In genomic region chr11:72953440-72954151, GRCm38 (mm10) we compare ENCODE assay signal across 8 mouse cellular contexts. TPM values are rescaled to one million over a fixed set of nuclear protein-coding genes. Genes with fewer than 3 reads are reported as not detected.
DNase-seq lines count a peak whose midpoint lies in the region; ATAC-seq and TF ChIP-seq lines count a peak whose summit lies in the region.

No protein-coding gene starts in this region.

- no peaks in the 10 kb centered on the region for H3K27me3 ChIP-seq in cerebellum, adult 2 months (ENCODE audit: control insufficient read depth, insufficient read depth, low read length)
- H3K27me3 ChIP-seq in heart, embryonic 11.5 days (ENCODE audit: control insufficient read depth, insufficient read depth, low read length): no peaks in the 10 kb centered on the region
- H3K27me3 ChIP-seq in lung, embryonic 15.5 days: no peaks in the 10 kb centered on the region
- peaks cover 6% of the 10 kb centered on the region; the same call in 1 of the 2 replicates for H3K27me3 ChIP-seq in forebrain, embryonic 12.5 days

- peaks cover 30% of the 10 kb centered on the region for H3K4me1 ChIP-seq in cerebellum, adult 2 months (ENCODE audit: control insufficient read depth, insufficient read depth, low read length)
- H3K4me1 ChIP-seq in heart, embryonic 11.5 days (ENCODE audit: control insufficient read depth, insufficient read depth, low read length): peaks cover 21% of the 10 kb centered on the region
- H3K4me1 ChIP-seq in lung, embryonic 15.5 days: peaks cover 39% of the 10 kb centered on the region
- no peaks in the 10 kb centered on the region for H3K4me1 ChIP-seq in forebrain, embryonic 12.5 days

- H3K4me2 ChIP-seq in heart, embryonic 11.5 days: no peak overlapping the region
- no peak overlapping the region for H3K4me2 ChIP-seq in lung, embryonic 15.5 days
- no peak overlapping the region for H3K4me2 ChIP-seq in forebrain, embryonic 12.5 days

- H3K9me3 ChIP-seq in heart, embryonic 11.5 days (replicated peaks; ENCODE audit: control insufficient read depth, low read length): no peaks in the 10 kb centered on the region
- no peaks in the 10 kb centered on the region for H3K9me3 ChIP-seq in lung, embryonic 15.5 days
- H3K9me3 ChIP-seq in forebrain, embryonic 12.5 days: 0 out of 2 replicates have a peak, but pooled peaks cover 7% of the 10 kb centered on the region

- no peaks in the 10 kb centered on the region for H3K36me3 ChIP-seq in heart, embryonic 11.5 days (ENCODE audit: control insufficient read depth, insufficient read depth, low read length)
- no peaks in the 10 kb centered on the region for H3K36me3 ChIP-seq in lung, embryonic 15.5 days
- H3K36me3 ChIP-seq in forebrain, embryonic 12.5 days (replicated peaks): no peaks in the 10 kb centered on the region

- peak; percentile 60 for DNase-seq in cerebellum, adult 2 months
- DNase-seq in cerebellum, adult 11 months: no peak
- DNase-seq in adipocyte (ENCODE audit: low spot score): peak; percentile 56
- no peak for DNase-seq in embryo, embryonic 10.5 days (ENCODE audit: low spot score)
- DNase-seq in urinary bladder, postnatal 25 days (ENCODE audit: low spot score): no peak

- no peak overlapping the region for H3K27ac ChIP-seq in cerebellum, adult 2 months (ENCODE audit: insufficient read depth, low read length)
- peak overlapping the region; percentile 5; the same call in 1 of the 2 replicates for H3K27ac ChIP-seq in heart, embryonic 11.5 days (ENCODE audit: low read depth, low read length)
- H3K27ac ChIP-seq in lung, embryonic 15.5 days: peak overlapping the region; percentile 89
- H3K27ac ChIP-seq in forebrain, embryonic 12.5 days: no peak overlapping the region

- H3K4me3 ChIP-seq in cerebellum, adult 2 months (replicated peaks; ENCODE audit: insufficient read depth, low read depth, low read length): no peak overlapping the region
- no peak overlapping the region for H3K4me3 ChIP-seq in heart, embryonic 11.5 days (ENCODE audit: low read depth, low read length)
- H3K4me3 ChIP-seq in lung, embryonic 15.5 days: no peak overlapping the region
- H3K4me3 ChIP-seq in forebrain, embryonic 12.5 days (replicated peaks): no peak overlapping the region

- no peak overlapping the region for H3K9ac ChIP-seq in heart, embryonic 11.5 days (ENCODE audit: low read depth, low read length)
- H3K9ac ChIP-seq in lung, embryonic 15.5 days: no peak overlapping the region
- H3K9ac ChIP-seq in forebrain, embryonic 12.5 days: no peak overlapping the region; the same call in 1 of the 2 replicates

- 77% methylated on average over 4 of the region's 4 CpGs for WGBS in cerebellum, adult 2 months
- WGBS in heart, embryonic 11.5 days (ENCODE audit: insufficient replicate concordance): 64% methylated on average over 4 of the region's 4 CpGs
- 76% methylated on average over 4 of the region's 4 CpGs for WGBS in lung, embryonic 15.5 days
- 96% methylated on average over 4 of the region's 4 CpGs for whole genome bisulfite sequencing in forebrain, embryonic 12.5 days

- TF ChIP-seq CTCF in cerebellum, adult 2 months (IDR thresholded peaks at IDR 0.05; ENCODE audit: borderline replicate concordance, insufficient read depth, low read depth, low read length): no peak

- TF ChIP-seq POLR2A in cerebellum, adult 2 months (IDR thresholded peaks at IDR 0.05; ENCODE audit: borderline replicate concordance, insufficient read depth, low read length): no peak

- ATAC-seq in heart, embryonic 11.5 days (replicated peaks; ENCODE audit: insufficient number of reproducible peaks, low FRiP score, low TSS enrichment): no peak
- ATAC-seq in lung, embryonic 15.5 days (ENCODE audit: borderline replicate concordance, extremely low read depth, low FRiP score, low TSS enrichment): peak; percentile 24; the same call in 1 of the 2 replicates
- no peak for ATAC-seq in forebrain, embryonic 12.5 days (ENCODE audit: low FRiP score)

RNA-seq across cellular contexts. Expression of gene Atp2a3, which starts 7.4 kb away (rescaled TPM):
- polyA plus RNA-seq in cerebellum, adult 2 months (2012; rRNA removed): 104 and 125 TPM in 2 replicates
- 2.1 and 2.9 TPM in 2 replicates for polyA plus RNA-seq in heart, embryonic 11.5 days (2014; fragmentation: Nextera tagmentation; extraction: Ambion mirVana)
- 13.9 and 16.2 TPM in 2 replicates for polyA plus RNA-seq in lung, embryonic 15.5 days (2015; fragmentation: Nextera tagmentation; extraction: Ambion mirVana)
- 0.60 and 0.68 TPM in 2 replicates for polyA plus RNA-seq in forebrain, embryonic 12.5 days (2016; fragmentation: Nextera tagmentation; extraction: Ambion mirVana)

RNA-seq across cellular contexts. Expression of gene P2rx1, which starts 45.3 kb away (rescaled TPM):
- 0.41 and 0.46 TPM in 2 replicates for polyA plus RNA-seq in cerebellum, adult 2 months (2012; rRNA removed)
- 2.9 and 4.0 TPM in 2 replicates for polyA plus RNA-seq in heart, embryonic 11.5 days (2014; fragmentation: Nextera tagmentation; extraction: Ambion mirVana)
- 1.6 and 2.2 TPM in 2 replicates for polyA plus RNA-seq in lung, embryonic 15.5 days (2015; fragmentation: Nextera tagmentation; extraction: Ambion mirVana)
- 0.52 and 0.74 TPM in 2 replicates for polyA plus RNA-seq in forebrain, embryonic 12.5 days (2016; fragmentation: Nextera tagmentation; extraction: Ambion mirVana)

Comparison
In these comparisons a context has a peak if more than half of its experiments do, and no peak if none do; other contexts are left out.
1. DNase-seq: peak in cerebellum, adult 2 months (2 of 2) and adipocyte (single experiment); none in cerebellum, adult 11 months (single experiment), embryo, embryonic 10.5 days (single experiment) and urinary bladder, postnatal 25 days (single experiment).
2. H3K27ac ChIP-seq: peak in heart, embryonic 11.5 days (single experiment) and lung, embryonic 15.5 days (single experiment); none in cerebellum, adult 2 months (single experiment) and forebrain, embryonic 12.5 days (single experiment).